Mouse (Mus musculus) erythroid progenitor cell, adult 5-6 weeks (primary cell): ENCODE results near the gene Bola3. TPM values are rescaled to one million over a fixed set of nuclear protein-coding genes. Genes with fewer than 3 reads are reported as not detected.
"Not testable (repeated sequence)": the region's sequence is repeated elsewhere in the genome, so short reads cannot be mapped to it uniquely, and the experiment has no call there.

Experiments
- ATAC-seq: replicated peaks from 2 replicates; pipeline ENCODE4 v1.8.0; 2016; ENCODE audit warnings: moderate number of reproducible peaks, mild to moderate bottlenecking, moderate TSS enrichment, inconsistent platforms; ENCODE audit not compliant: poor library complexity, low FRiP score, severe bottlenecking
- total RNA-seq, 2 experiments: library from RNA; stranded (forward) in 1 of 2; stranded (reverse) in 1 of 2; fragments of 150-400 nt in 1 of 2; fragments of 186-747, 209-891 nt in 1 of 2; gene quantifications; 2 replicates each; pipeline versions ENCODE4 v1.2.3 to v1.2.4; 2015 to 2017; ENCODE audit warnings: low replicate concordance in 2 of 2

Bola3 gene
- total RNA-seq, 2 experiments from 2014 or later: 109 to 187 TPM

DNA sequence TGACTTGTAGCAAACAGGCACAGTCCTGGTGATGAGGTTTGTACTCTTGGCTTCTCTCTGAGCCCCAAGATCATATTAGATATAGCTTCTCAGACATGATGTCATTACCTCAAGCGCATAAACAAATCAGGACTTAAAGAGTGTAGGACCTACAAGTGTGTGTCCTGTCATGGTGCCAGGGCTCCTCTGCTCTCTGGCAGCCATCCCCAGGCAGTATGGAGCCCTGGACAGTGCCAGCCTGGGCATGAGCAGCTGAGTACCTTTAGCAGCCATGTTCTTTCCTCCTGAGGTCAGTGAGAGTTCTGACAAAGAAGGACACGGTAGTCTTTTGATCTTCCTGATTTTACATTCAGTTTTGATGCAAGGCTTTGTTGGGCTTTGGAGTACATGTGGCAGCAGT, 6.0 kb upstream of the Bola3 start:
- no peak; the same call in 1 of the 2 replicates for ATAC-seq

DNA sequence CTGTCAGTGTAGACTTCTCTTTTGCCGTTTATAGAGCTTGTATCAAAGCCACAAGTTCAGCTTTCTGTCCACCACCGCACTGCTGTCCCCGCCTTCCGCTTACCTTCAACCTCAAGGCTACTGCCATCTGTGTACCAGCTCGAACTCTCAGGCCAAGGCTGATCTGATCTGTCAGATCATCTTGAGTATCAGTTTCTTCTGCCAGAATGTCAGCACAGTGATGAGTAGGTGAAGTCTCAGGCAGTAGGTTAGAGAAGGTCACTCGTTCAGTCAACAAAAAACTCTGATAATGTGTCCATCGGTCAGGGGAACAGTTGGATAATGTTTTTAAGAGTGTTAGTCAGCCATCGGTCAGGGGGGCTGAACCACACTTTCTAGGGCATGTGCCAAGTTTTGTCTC, 3.7 kb upstream of the Bola3 start:
- ATAC-seq: not testable (repeated sequence)

DNA sequence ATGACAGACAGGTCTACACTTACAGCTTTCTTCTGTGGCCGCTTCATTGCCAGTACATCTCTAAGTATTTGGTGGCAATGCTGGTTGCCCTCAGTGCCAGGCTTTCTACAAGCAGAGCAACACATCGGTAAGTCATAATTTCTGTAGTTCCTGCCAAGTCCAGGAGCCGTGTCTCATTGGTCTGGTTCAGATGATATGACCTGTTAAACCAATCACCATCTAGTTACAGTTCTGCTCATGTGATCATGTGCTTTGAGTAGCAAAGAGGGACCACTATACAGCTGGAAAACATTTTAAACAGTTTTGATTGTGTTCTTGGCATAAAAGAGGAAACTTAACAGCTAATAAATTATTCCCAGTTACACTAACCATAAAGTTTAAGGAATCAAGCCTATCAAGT, 1.0 kb upstream of the Bola3 start:
- no peak for ATAC-seq

DNA sequence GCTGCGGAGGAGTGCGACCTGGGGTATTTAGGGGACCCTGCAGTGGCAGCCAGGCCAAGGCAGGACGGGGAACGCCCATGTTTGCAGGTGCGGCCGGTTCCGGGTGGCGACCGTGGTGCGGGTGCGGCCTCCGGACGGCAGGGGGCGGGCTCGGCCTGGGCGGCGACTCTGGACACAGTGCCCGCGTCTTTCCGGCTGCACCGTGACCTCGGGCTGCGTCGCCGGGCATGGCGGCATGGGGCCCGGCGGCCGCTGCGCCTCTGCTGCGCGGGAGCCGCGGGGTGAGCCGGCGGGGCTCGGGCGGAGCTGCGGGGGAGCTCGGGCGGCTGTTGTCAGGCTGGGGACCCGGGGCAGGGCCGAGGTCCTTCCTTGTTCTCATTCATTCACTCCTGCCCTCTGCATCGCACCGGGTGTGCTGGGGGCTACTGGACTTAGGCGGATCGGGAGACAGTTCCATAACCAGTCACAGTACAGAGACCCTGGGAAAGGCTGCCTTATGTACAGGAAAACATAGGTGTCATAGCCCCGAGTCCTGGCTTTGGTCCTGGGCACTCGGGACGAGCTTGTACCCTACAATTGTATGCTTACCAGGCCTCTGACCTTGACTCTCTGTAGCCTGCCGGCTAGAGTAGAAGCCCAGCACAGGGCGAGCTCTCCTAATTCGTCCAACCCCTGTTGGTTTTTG, 469 bp downstream of the Bola3 start:
- peak; percentile 78 for ATAC-seq

DNA sequence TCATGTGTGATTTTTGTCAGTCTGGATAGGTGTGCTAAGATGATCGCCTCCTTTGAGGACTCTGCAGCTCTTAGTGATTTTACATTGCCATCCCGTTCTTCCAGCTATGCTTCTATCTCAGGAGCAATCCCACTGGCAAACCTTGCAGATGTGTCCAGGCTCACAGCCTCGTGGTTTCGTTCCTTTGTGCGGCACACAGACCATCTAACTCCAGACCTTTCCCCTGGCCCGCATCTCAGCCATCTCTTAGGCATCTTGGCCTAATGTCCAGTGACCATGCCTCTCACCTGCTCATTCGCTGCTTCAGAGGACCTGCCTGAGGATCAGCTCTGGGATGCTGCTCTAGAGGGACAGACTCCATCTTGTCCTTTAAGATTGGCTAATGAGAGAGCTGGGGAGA, 1.2 kb downstream of the Bola3 start:
- ATAC-seq: no peak

DNA sequence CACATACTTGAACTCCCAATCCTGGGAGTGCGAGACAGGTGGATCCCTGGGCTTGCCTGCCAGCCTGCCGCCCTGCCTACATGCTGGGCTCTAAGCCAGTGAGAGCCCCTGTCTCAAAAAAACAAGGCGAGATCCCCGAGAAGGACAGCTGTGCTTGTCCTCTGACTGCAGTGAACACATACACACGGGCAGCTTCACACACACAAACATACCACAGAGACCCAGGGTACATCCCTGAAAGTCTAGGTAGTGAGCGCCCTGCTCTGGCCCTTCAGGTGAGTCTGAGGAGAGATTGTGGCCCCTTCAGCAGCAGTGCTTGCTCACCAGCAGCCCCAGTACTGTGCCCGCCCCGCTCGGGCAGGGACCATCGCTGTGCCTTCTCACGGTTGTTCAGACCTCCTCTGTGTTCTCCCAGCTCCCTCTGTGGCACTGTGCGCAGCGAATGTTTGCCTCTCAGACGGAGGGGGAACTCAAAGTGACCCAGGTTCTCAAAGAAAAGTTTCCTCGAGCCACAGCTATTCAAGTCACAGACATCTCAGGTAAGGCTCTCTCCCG, 2.0 kb downstream of the Bola3 start:
- no peak for ATAC-seq

DNA sequence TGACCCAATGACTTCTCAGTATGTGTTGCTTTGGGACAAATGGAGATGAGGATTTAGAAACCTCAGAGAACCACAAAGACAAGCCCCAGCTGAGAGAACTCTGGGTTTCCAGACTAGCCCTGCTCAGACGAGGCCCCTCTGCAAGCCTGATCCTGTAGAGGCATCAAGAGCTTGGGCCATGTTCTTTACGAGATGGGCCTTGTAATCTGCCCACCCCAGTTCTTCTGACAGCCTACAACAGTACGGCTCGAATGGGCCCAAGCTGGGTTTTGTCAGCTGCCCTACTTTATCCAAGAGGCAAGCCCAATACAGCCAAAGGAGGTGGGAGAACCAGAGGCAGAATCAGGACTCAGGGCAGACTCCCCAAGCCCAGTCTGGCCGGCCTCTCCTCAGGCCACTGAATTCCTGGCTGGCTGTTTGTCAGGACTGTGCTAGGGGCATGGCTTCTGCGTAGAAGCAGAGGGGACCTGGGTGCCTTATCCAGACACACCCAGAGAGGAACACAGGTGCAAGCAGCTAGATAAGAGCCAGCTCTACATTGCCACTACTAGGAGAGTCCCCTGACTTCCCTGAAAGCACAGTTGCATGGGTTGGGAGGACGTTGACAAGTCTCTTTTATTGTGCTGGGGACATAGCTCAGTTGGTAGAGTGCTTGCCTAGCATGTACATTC, 2.7 kb downstream of the Bola3 start:
- ATAC-seq: peak; percentile 76

DNA sequence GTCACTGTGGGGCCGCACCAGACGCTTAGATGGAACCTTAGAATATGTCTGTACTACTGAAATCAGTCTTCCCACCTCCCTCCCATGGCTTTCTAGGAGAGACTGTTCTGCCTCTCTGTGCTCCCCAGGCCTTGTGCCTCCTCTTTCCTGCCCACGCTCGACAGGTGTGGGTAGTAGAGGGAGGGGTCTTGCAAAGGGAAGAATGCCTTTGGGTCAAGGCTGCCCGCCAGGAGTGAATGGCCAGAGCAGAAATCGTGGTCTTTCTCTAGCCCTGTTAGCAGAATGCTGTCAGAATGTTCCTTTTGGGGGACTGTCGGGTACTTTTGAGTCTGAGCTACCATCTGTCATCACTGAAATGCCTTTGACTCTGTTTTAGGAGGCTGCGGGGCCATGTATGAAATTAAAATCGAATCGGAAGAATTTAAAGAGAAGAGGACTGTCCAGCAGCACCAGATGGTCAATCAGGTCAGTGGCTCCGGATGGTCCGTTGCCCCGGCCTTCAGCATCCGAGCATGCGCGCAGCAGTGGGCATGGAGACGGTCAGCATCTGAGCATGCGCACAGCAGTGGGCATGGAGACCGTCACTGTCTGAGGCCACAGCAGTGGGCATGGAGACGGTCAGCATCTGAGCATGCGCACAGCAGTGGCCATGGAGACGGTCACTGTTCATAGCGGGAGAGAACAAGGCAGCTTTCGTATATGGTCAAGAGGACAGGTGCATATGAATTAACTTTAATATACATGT, 3.9 kb downstream of the Bola3 start:
- ATAC-seq: no peak

DNA sequence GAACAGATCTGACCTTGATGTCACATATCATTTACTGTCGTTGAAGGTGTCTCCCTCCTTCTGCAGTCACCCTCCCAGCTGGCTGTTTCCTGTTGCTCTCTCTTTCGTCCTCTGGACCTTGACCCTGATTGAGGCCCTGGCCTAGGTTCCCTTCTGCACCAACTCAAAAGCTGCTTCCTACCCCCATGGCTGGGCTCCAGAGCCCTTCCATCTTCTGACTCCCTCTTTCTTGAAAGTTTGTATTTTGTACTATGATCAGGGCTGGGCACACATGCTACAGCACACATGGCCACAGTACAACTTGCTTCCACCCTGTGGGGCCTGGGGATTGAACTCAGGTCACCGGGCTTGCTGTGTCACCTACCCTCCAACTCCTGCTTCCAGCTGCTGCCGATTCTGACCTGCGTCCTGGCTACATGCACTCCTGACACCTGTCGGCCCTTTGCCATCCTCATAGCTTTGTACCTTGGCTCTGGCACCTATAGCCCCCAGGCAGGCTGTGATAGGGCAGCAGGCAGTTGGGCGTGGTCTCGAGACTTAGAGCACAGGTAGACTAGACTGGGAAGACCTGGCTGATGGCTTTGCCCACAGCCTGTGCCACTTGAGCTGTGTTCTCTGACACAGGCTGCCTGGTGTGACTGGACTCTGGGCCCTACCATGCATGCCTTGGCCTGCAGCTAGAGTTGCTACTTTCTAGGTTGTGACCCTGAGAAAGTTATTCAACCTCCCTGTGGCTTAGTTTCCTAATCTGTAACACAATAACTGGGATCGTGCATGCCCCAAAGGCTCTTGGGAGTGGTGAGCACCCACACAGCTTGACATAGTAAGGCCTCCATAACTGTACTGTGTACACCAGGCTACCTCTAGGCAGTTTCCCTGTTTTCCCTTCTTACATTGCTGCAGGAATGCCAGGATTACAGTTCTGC, 6.2 kb downstream of the Bola3 start:
- ATAC-seq: no peak

DNA sequence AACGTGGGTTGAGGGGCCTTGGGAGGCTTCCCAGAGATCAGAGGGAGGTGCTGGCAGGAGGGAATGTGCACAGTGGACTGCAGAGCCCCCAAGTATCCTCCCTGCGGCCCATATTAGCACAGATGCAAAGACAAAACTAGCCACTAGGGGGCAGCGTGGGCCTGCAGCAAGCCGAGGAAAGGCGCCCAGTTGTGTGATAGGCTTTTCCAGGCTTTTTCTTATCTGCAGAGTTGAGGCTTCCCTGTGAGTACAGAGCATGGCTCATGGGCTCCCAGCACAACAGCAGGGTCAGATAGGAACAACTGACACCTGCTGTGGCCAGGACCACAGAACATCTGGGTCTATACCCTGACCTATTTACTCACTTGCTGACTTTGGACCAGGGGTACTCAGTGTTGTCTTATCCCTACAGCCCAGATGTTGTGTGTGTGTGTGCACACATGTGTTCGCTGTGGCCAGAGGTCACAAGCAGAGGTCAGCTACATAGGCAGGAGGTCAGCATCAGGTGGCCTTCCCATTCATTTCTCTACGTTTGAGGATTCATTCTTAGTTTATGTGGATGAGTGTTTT, 7.7 kb downstream of the Bola3 start:
- ATAC-seq: peak; percentile 65

DNA sequence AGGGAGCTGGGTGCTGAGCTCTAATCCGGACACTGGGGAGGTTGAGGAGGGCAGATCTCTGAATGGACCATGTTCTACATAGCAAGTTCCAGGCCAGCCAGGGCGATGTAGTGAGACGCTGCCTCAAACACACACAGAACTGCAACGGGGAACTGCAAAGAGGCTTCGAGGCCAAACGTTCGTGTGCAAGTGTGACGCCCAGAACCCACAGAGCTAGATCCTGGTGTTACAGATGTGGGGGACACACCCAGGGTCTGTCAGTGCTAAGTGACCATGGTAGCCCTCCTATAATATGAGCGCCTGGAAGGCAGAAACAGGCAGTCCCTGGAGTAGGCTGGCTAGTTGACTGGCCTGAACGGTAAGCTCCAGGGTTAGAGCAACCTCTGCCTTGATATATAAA, 8.5 kb downstream of the Bola3 start:
- ATAC-seq: no peak

DNA sequence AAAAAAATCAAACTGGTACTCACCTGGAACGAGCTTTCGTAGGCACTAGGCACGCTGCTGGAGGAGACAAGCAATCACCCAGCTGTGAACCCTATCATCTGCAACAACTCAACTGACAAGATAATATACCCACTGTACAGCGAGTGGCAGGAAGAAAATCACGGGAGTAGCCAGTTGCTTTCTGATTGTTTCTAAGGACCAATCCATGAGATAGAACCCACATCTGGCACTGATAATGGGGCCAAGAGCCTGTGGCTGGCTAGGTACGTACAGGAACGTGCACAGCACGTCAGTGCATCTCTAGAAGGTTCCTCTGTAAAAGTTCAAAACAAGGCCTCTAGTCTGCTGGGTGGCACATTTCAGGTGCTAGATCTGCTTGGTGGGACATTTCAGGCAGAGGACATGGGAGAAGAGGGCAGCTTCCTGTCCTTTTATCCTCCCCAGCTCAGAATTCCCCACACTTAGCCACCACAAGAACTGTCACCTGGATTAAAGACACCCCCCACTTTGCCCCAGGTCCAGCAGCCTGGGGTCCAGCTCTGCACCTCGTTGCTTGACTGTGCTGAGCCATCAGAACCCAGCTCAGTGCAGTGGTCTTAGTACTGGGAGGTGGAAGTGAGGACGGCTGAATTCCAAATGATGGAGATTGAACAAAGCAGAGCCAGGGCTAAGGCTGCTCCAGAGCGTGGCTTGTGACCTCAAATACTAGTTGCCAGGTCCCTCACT, 12.7 kb downstream of the Bola3 start:
- no peak for ATAC-seq

DNA sequence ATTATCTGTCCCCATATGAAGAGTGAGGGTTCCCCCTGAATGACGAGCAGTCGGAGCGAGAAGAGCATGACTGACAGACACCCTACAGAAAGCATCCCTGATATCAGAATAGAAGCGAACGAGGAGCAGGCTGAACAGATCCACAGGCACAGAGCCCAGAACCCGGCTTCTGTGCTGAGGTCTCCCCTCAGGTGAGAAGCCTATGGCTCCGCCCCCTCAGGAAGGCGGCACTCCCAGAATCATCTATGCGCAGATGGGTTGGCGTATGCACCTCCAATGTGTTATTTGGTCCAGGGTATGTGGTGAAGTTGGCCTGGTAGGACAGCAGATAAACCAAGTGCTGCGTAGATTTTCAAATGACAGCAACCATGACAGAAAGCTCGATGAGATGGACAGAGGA, 14.1 kb downstream of the Bola3 start:
- no peak for ATAC-seq

DNA sequence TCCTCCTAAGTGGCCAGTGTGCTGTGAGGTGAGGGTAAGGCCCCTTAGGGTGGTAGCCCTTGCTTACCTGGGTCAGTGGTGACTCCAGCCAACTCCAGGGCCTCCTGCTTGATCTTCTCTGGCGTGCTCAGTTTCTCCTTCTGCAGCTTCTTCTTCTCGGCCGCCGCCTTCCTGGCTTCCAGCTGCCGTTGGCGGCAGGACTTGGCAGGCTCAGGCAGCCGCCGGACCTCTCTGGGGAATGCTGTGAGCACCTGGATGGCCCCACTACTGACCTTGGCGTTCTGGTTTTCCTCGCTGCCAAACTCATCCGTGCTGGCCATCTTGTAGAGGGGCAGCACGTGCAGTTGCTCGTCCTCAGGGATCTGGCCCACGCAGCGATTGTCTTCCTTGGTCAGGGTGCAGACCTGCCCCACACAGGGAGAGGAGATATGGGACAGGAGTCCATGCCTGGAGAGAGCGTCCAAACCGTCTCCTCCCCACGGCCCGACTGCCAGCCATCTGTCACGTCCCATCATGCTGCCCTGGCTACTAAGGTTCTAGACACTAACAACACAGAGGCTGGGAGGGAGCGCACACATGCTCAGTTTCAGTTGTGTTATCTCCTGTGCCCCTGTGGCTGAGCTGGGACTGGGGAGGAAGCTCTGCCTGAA, 21.5 kb downstream of the Bola3 start:
- no peak for ATAC-seq

DNA sequence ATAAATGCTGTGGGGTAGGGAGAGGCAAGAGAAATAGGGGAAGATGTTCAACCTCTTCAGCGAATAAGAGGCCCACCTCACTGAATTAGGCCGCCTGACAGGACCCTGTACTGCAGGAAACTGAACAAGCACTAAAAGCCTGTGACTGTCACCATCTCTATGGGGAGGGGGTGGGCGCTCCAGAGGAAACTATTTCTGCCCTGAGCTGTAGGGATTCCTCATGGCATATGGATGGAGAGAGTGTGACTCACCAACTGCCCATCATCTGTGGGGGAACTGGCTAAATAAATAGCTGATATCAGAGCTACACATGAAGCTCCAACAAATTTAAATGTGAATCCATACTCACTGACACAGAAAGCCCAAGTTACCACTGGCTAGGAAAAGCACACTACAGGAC, 22.4 kb downstream of the Bola3 start:
- no peak for ATAC-seq

DNA sequence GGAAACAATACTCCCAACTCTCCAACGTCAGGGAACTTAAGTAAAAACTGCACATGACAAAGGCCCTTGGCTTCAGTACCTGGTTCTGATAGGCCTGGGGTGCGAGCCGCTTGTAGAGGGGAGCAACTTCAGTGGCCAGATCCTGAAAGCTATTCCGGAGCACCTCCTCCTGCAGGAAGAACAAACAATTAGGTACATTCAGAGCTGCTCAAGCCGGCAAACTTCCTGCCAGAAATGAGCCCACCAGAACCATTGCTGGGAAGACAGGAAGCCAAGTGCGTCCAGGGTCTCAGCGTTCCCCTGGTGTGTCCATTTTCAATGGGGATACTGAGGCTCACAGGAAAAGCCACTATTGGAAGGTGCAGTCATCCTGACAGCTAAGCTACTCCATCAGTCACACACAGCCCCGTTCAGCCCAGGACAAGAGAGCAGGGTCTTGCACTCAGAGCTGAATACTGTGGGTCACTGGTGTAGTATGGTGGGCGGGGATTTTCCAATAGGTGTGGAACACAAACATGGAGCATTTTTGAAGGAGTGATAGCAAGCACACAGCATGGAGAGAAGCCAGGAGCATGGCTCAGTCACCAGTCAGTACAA, 24.9 kb downstream of the Bola3 start:
- no peak for ATAC-seq

DNA sequence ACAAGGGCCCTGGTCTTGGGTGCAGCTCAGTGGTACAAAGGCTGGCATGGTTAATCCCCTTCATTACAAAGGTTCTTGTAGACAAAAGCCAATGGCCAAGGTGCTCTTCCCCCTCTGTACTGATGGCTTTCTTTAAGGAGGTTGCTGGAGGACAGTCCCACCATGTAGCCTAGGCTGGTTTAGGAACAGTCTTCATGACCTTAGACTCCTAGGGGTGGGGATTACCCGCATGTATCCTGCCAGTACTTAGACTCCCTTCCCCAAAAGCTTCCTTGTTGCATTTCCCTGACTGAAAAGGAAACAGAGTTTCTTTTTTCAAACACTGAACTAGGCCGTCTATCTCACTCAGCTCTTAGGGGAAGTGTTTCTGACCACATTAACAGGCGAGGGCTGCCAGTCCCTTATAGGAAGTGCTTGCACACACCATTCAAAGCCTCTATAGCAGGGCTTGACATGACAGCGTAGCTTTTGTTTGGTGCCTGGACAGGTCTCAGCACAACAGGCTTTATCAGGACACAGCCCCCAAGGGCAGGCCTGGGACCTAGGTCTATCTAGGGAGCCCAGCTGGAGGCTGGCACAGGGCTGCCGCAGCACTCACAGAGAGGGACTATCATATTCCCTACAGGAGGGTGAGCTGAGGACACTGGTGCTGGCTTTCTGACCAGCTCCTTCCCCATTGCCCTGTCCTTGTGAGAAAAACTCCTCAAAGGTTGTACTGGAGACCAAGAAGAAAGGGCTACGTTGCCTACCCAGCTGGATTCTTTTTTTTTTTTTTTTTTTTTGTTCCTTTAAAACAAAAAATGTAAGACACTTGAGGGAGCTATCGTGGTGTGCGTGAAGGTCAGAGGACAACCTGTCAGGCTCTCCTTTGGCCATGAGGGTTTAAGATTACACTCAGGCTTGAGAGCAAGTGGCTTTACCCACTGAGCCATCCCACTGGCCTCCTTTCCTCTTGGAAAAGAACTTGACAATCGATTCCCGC, 32.9 kb downstream of the Bola3 start:
- peak; percentile 95 for ATAC-seq
